Mouse (Mus musculus) lung, embryonic 14.5 days (tissue): Measurements from ENCODE around the gene Sufu. TPM values are rescaled to one million over a fixed set of nuclear protein-coding genes. Genes with fewer than 3 reads are reported as not detected.

ENCODE experiments used
- ATAC-seq: fragments of 200-750 bp; cut with Nextera tagmentation; 2 replicates; pipeline ENCODE4 v1.8.0; 2017; ENCODE audit warnings: mild to moderate bottlenecking, moderate TSS enrichment, moderate library complexity; ENCODE audit not compliant: insufficient read depth
- DNase-seq: peaks from one replicate; pipeline ENCODE4 v3.0.0-alpha.2; 2015
- H3K27ac ChIP-seq: fragments of 300-500 bp; sonication (generic); 2 replicates; pipeline ENCODE4 v1.5.1; 2014; ENCODE audit warnings: low read depth, mild to moderate bottlenecking, moderate library complexity
- H3K27me3 ChIP-seq: fragments of 300-500 bp; sonication (generic); 2 replicates; pipeline ENCODE4 v1.6.1; 2014; ENCODE audit warnings: low read length, control low read depth; ENCODE audit not compliant: insufficient read depth
- H3K36me3 ChIP-seq: fragments of 300-500 bp; sonication (generic); 2 replicates; pipeline ENCODE4 v1.6.1; 2014; ENCODE audit warnings: control low read depth; ENCODE audit not compliant: insufficient read depth
- H3K4me1 ChIP-seq: fragments of 300-500 bp; sonication (generic); 2 replicates; pipeline ENCODE4 v1.6.1; 2014; ENCODE audit warnings: antibody characterized with exemption, control low read depth; ENCODE audit not compliant: insufficient read depth
- H3K4me2 ChIP-seq: fragments of 300-500 bp; sonication (generic); 2 replicates; pipeline ENCODE4 v1.6.1; 2014; ENCODE audit warnings: mild to moderate bottlenecking
- H3K4me3 ChIP-seq: fragments of 300-500 bp; sonication (generic); 2 replicates; pipeline ENCODE4 v1.5.1; 2014; ENCODE audit warnings: low read depth, low read length
- H3K9ac ChIP-seq: fragments of 300-500 bp; sonication (generic); 2 replicates; pipeline ENCODE4 v1.6.1; 2014
- H3K9me3 ChIP-seq: fragments of 300-500 bp; sonication (generic); 2 replicates; pipeline ENCODE4 v1.6.1; 2016; ENCODE audit warnings: low read depth, low read length, control low read depth
- CTCF ChIP-seq: IDR thresholded peaks from 2 replicates; pipeline ENCODE4 v1.5.1; 2016; ENCODE audit warnings: antibody characterized with exemption, low read depth
- WGBS: fragments of 180-500 bp; shearing (Covaris S2); extraction: QIAGEN DNeasy Blood & Tissue Kit; methylation state at CpG from one replicate; pipeline ENCODE4 v1.1.7; 2014; 5-methylcytosine and 5-hydroxymethylcytosine counted together
- polyA plus RNA-seq: library from polyadenylated mRNA; unstranded; fragments of >200 nt; fragmentation: Nextera tagmentation; extraction: Ambion mirVana; gene quantifications from 2 replicates; pipeline ENCODE4 v1.2.1, GENCODE M21; 2014

The Sufu gene
- polyA plus RNA-seq, 1 experiment from 2014 or later: 47.5 TPM

DNA sequence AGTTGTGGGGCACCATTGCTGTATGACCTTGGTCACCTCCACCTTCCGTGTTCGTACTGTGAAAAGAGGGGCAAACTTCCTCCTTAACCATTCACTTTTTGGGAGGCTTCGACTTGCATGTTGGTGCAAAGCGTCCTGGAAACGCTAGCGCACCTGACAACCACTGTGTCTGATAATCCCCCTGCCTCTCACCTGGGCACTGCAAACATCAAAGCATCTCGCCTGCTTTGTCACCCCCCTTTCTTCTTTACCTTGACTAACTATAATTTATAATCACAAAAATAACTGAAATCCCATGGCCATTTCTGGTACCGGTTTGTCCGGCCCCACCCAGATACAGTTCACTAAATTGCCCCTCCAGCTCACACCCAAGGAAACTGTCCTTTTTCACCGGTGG lies 2.0 kb upstream of the Sufu start:
- no peak for ATAC-seq
- peaks cover 13% of the 10 kb centered on the region for H3K4me1 ChIP-seq
- peak overlapping the region; percentile 72 for H3K4me3 ChIP-seq
- H3K27ac ChIP-seq: no peak overlapping the region
- no peak for DNase-seq
- no peaks in the 10 kb centered on the region for H3K9me3 ChIP-seq
- 0 out of 2 replicates have a peak, but pooled peaks cover 6% of the 10 kb centered on the region for H3K36me3 ChIP-seq
- H3K27me3 ChIP-seq: no peaks in the 10 kb centered on the region
- TF ChIP-seq CTCF: no peak
- H3K9ac ChIP-seq: peak overlapping the region; percentile 42; the same call in 1 of the 2 replicates
- 6% methylated on average over 10 of the region's 10 CpGs for WGBS
- H3K4me2 ChIP-seq: peak overlapping the region; percentile 76

DNA sequence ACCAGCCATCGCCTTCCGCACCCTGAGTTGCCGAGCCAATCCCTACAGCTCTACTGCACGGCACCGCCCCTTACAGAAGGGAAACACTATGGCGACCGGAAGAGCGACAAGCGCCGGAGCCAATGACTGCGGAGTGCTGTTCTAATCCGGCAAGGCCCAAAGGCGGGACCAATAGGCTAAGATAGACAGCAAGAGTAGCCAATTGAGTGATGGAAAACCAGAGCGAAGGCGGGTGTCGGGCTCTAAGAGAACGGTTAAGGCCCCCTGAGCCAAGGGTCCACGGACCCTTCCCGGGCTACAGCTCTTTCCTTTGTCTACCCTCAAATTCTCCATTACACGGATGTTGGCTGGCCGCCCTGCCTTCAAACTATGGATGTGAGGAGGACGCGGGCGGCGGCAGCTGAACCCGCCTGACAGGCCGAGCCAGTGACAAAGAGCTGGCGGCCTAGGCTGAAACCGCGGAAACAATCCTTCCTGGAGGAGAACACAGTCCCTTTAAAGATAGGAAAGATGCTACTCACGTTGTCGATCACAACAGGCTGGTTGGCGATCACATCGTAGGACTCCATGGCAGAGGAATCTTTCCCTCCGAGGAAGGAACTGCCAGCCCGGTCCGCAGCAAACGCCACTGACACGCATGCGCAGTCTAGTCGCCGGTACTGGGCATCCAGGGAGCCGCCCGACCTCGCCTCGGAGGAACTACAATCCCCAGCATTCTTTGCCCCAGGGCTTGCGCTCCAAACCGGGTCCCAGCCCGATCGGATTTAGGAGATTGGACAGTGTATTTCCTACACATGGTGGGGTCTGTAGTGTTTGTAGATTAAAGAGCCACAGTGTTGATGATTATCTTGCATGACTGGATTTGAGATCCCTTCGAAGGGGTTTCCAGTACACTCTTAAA lies 1.3 kb upstream of the Sufu start, which contains the start of gene Actr1a:
Gene Actr1a, minus strand, starts transcription at position 640 of the 901 bp plus-strand sequence.
- ATAC-seq (peak; percentile 95), DNase-seq (peak; percentile 100)
- Histone ChIP-seq H3K9me3 (no peaks in the 10 kb centered on the region), H3K4me3 (peak within 1 kb of the TSS; percentile 83), H3K4me2 (peak within 1 kb of the TSS; percentile 76), H3K9ac (peak within 1 kb of the TSS; percentile 73), H3K36me3 (0 out of 2 replicates have a peak, but pooled peaks cover 6% of the 10 kb centered on the region), H3K27me3 (no peaks in the 10 kb centered on the region), H3K27ac (peak within 1 kb of the TSS; percentile 65; the same call in 1 of the 2 replicates), H3K4me1 (peaks cover 13% of the 10 kb centered on the region)
- WGBS: under 1% methylated on average over 51 of the region's 51 CpGs
- TF ChIP-seq CTCF: no peak

DNA sequence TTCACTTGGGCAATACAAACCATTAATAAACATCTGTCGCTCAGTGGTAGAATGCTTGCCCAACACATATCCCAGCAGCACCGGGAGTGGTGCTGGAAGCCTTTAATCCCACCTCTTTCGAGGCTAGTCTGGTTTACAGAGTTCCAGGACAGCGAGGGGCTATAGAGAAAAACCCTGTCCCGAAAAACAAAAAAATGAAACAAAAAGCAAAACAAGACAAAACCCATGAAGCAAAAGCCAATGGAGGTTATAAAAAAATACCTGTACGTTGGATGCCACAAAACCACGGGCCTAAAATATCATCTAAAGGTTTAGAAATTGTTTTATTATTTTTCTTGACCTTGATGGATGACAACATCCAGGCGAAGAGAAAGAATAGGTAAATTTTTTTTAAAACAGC lies 587 bp upstream of the Sufu start:
- H3K4me3 ChIP-seq: peak overlapping the region; percentile 72
- H3K4me2 ChIP-seq: peak overlapping the region; percentile 64
- no peak overlapping the region; the same call in 1 of the 2 replicates for H3K27ac ChIP-seq
- no peak for DNase-seq
- WGBS: 10% methylated on average over 8 of the region's 8 CpGs
- TF ChIP-seq CTCF: no peak
- no peaks in the 10 kb centered on the region for H3K27me3 ChIP-seq
- H3K36me3 ChIP-seq: peaks cover 7% of the 10 kb centered on the region
- H3K9me3 ChIP-seq: no peaks in the 10 kb centered on the region
- no peak for ATAC-seq
- no peak overlapping the region for H3K9ac ChIP-seq
- H3K4me1 ChIP-seq: peaks cover 13% of the 10 kb centered on the region

DNA sequence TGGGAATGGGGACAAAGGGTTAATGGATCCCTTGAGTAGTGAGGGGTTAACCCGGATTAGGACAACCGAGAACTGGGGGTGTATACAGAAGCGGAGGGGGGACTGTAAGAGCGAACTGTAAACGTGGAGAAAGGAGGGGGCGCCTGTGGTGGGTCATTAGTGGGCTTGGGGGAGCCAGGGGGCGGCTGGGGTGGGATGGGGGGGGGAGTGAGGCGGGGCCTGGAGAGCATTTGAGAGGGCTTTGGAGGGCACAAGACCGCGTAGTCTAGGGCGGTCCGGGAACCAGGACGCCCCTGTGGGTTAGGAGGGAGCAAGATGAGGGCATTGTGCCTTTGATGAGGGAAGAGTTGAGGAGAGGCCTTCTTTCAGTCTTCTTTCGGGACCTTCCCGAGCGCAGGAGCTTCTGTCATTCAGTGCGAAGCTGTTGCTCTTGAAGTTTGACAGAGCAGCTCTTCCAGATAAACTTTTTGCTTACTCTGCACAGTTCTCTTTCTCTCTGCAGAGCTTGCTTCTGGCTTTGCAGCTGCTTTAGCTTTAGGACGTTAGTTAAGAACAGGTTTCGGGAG lies 823 bp downstream of the Sufu start:
- no peaks in the 10 kb centered on the region for H3K9me3 ChIP-seq
- DNase-seq (peak; percentile 55), ATAC-seq (peak; percentile 7; the same call in 1 of the 2 replicates)
- H3K9ac ChIP-seq: peak overlapping the region; percentile 87
- H3K36me3 ChIP-seq: peaks cover 8% of the 10 kb centered on the region
- H3K4me3 ChIP-seq: peak overlapping the region; percentile 83
- WGBS: 2% methylated on average over 17 of the region's 19 CpGs
- H3K4me2 ChIP-seq: peak overlapping the region; percentile 89
- H3K4me1 ChIP-seq: peaks cover 13% of the 10 kb centered on the region
- no peaks in the 10 kb centered on the region for H3K27me3 ChIP-seq
- H3K27ac ChIP-seq: peak overlapping the region; percentile 88
- no peak for TF ChIP-seq CTCF

DNA sequence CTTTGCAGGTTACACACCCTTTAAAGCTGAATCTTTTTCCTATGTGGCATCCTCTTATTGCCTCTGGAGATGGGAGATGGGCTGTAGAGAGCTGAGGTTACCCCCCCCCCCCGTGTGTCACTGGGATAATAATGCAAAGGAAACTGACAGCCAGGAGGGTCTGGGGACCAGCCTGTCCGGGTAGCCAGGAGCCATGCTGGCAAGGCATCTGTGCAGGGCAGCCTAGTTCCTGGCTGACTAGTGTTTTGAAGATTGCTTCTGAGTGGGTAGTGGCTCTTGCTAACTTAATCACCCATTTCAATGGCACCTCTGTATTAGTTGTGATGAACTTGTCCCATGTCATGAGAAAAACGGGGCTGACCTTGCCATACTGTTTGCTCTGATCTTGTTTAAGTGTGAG lies 1.7 kb downstream of the Sufu start:
- DNase-seq: no peak
- no peaks in the 10 kb centered on the region for H3K9me3 ChIP-seq
- H3K4me1 ChIP-seq: peaks cover 13% of the 10 kb centered on the region
- no peak for TF ChIP-seq CTCF
- 39% methylated on average over 3 of the region's 3 CpGs for WGBS
- H3K27ac ChIP-seq: no peak overlapping the region
- ATAC-seq: no peak
- peak overlapping the region; percentile 89 for H3K4me2 ChIP-seq
- peak overlapping the region; percentile 83 for H3K4me3 ChIP-seq
- peak overlapping the region; percentile 87 for H3K9ac ChIP-seq
- H3K27me3 ChIP-seq: no peaks in the 10 kb centered on the region
- peaks cover 16% of the 10 kb centered on the region for H3K36me3 ChIP-seq

DNA sequence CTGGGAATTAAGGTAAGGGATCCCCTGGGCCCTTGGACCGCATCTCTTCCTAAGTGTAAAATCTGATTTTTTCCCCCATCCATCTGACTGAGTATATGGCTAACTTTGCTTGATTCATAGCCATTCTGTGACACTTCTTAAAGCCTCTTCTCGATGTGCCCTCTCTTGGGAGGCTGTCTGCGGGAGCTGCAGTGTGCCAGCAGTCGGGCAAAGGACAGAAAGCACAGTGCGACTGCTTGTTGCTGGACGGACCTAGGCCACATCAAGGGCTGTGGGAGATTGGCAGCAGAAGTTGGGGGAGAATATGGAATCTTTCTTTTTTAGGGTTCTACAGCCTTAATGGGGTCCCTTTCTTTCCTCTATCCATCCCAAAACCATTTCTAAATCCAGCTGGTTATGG lies 2.7 kb downstream of the Sufu start:
- H3K4me2 ChIP-seq: peak overlapping the region; percentile 89
- WGBS: 83% methylated on average over 6 of the region's 6 CpGs
- no peak overlapping the region for H3K27ac ChIP-seq
- peaks cover 7% of the 10 kb centered on the region; the same call in 1 of the 2 replicates for H3K4me1 ChIP-seq
- no peak overlapping the region for H3K9ac ChIP-seq
- no peaks in the 10 kb centered on the region for H3K9me3 ChIP-seq
- H3K4me3 ChIP-seq: no peak overlapping the region
- peaks cover 26% of the 10 kb centered on the region for H3K36me3 ChIP-seq
- no peak for ATAC-seq
- TF ChIP-seq CTCF: no peak
- no peak for DNase-seq
- no peaks in the 10 kb centered on the region for H3K27me3 ChIP-seq

DNA sequence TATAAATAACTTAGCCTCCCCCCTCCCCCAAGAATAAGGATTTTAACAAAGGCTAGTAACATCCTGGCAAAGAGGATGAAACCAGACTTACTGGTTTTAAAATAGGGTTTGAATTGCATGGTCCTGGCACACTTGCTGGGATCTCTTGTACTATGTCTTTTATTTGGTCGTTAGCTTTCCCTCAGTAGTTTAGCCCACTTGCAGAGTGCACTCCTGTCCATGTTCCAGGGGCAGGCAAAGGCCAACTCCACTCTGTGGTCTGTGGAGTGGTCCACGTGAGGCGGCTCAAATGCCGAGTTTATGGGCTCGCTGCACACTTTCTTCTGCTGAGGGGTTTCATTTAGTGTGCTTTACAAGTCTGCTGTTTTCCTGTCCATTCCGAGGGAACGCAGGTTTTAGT lies 3.2 kb downstream of the Sufu start:
- TF ChIP-seq CTCF: no peak
- Histone ChIP-seq H3K4me2 (no peak overlapping the region), H3K4me3 (no peak overlapping the region), H3K9ac (no peak overlapping the region), H3K27me3 (no peaks in the 10 kb centered on the region), H3K9me3 (no peaks in the 10 kb centered on the region), H3K36me3 (peaks cover 31% of the 10 kb centered on the region), H3K4me1 (peaks cover 7% of the 10 kb centered on the region; the same call in 1 of the 2 replicates), H3K27ac (no peak overlapping the region)
- no peak for DNase-seq
- 70% methylated on average over 7 of the region's 7 CpGs for WGBS
- ATAC-seq: no peak
